Mouse (Mus musculus) heart, embryonic 10.5 days (tissue): ENCODE measurements around the gene Slc6a19. TPM values are rescaled to one million over a fixed set of nuclear protein-coding genes. Genes with fewer than 3 reads are reported as not detected.

Experiments
- DNase-seq: peaks from one replicate; pipeline ENCODE4 v3.0.0-alpha.2; 2017; ENCODE audit warnings: low spot score
- H3K27ac ChIP-seq: fragments of 300-500 bp; sonication (generic); 2 replicates; pipeline ENCODE4 v1.5.1; 2016; ENCODE audit warnings: mild to moderate bottlenecking
- H3K27me3 ChIP-seq: fragments of 300-500 bp; sonication (generic); 2 replicates; pipeline ENCODE4 v1.6.1; 2016; ENCODE audit warnings: mild to moderate bottlenecking; ENCODE audit not compliant: poor library complexity, insufficient read depth, severe bottlenecking
- H3K36me3 ChIP-seq: fragments of 300-500 bp; sonication (generic); 2 replicates; pipeline ENCODE4 v1.6.1; 2016; ENCODE audit warnings: mild to moderate bottlenecking, moderate library complexity
- H3K4me1 ChIP-seq: fragments of 300-500 bp; sonication (generic); 2 replicates; pipeline ENCODE4 v1.6.1; 2016; ENCODE audit warnings: mild to moderate bottlenecking
- H3K4me3 ChIP-seq: fragments of 300-500 bp; sonication (generic); 2 replicates; pipeline ENCODE4 v1.5.1; 2016; ENCODE audit warnings: mild to moderate bottlenecking, moderate library complexity
- H3K9me3 ChIP-seq: fragments of 300-500 bp; sonication (generic); 2 replicates; pipeline ENCODE4 v1.6.1; 2016; ENCODE audit warnings: mild to moderate bottlenecking, moderate library complexity
- WGBS: fragments of 180-500 bp; shearing (Covaris S2); methylation state at CpG from one replicate; pipeline ENCODE4 v1.1.7; 2016; 5-methylcytosine and 5-hydroxymethylcytosine counted together
- polyA plus RNA-seq: library from polyadenylated mRNA; unstranded; fragments of >200 nt; fragmentation: Nextera tagmentation; extraction: Ambion mirVana; gene quantifications from 2 replicates; pipeline ENCODE4 v1.2.1, GENCODE M21; 2016

Gene Slc6a19
- polyA plus RNA-seq, 1 experiment from 2014 or later = 0.06 TPM

GRCm38 (mm10) chr13:73732235-73732634 lies 27.6 kb upstream of the Slc6a19 start:
- H3K27me3 ChIP-seq = peaks cover 46% of the 10 kb centered on the region
- H3K4me1 ChIP-seq = peaks cover 19% of the 10 kb centered on the region
- H3K4me3 ChIP-seq = peak overlapping the region; percentile 63
- H3K36me3 ChIP-seq = no peaks in the 10 kb centered on the region
- H3K27ac ChIP-seq = 0 out of 2 replicates have a peak overlapping the region, but pooled peaks have one; percentile 71
- 65% methylated on average over 7 of the region's 7 CpGs for WGBS
- no peaks in the 10 kb centered on the region for H3K9me3 ChIP-seq
- no peak for DNase-seq

GRCm38 (mm10) chr13:73730913-73731312 lies 26.2 kb upstream of the Slc6a19 start:
- Histone ChIP-seq H3K27ac (no peak overlapping the region), H3K27me3 (peaks cover 44% of the 10 kb centered on the region), H3K4me3 (no peak overlapping the region), H3K4me1 (peaks cover 19% of the 10 kb centered on the region), H3K36me3 (no peaks in the 10 kb centered on the region), H3K9me3 (no peaks in the 10 kb centered on the region)
- no peak for DNase-seq
- 82% methylated on average over 1 of the region's 1 CpGs for WGBS

DNA sequence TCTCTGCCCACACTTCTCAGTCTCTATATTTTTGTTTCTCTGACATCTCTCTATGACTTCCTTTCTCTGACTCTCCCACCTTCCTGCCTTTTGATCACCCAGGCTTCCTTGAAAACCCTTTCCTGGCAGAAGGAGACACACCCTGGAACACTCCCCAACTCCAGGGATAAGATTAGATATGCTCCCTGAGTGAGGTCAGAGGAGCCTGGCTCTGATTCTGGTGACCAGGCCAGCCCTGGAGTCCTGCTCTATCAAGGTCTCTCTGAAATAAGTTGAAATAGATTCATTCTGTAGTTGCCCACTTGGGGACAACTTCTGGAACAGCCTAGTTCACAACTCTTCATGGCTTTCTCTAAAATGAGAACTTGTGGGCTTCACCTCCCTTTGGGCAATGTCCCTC lies 24.0 kb upstream of the Slc6a19 start:
- no peak for DNase-seq
- Histone ChIP-seq H3K4me3 (no peak overlapping the region), H3K27ac (no peak overlapping the region), H3K9me3 (no peaks in the 10 kb centered on the region), H3K36me3 (no peaks in the 10 kb centered on the region), H3K4me1 (peaks cover 19% of the 10 kb centered on the region), H3K27me3 (peaks cover 24% of the 10 kb centered on the region)

DNA sequence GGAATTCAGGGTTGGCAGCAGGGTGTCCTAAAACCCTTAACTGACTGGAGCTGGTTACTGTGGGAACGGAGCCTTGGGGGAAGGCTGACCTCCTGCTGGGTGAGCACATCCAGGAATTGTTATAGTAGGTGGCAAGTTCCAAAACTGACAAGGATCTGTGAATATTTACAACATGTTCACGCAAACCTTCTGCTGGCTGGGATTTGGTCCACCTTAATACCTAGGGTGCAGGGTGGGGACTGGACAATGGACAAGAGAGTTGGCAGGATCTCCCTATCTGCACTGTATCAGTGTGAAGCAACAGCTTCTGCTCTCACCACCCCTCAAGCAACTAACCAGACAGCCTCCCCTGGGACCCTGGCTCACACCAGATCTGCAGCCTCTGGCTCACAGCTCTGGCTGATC lies 23.0 kb upstream of the Slc6a19 start:
- Histone ChIP-seq H3K36me3 (no peaks in the 10 kb centered on the region), H3K4me1 (peaks cover 12% of the 10 kb centered on the region), H3K9me3 (no peaks in the 10 kb centered on the region), H3K27ac (no peak overlapping the region), H3K27me3 (peaks cover 14% of the 10 kb centered on the region), H3K4me3 (no peak overlapping the region)
- no peak for DNase-seq
- 23% methylated on average over 2 of the region's 2 CpGs for WGBS

DNA sequence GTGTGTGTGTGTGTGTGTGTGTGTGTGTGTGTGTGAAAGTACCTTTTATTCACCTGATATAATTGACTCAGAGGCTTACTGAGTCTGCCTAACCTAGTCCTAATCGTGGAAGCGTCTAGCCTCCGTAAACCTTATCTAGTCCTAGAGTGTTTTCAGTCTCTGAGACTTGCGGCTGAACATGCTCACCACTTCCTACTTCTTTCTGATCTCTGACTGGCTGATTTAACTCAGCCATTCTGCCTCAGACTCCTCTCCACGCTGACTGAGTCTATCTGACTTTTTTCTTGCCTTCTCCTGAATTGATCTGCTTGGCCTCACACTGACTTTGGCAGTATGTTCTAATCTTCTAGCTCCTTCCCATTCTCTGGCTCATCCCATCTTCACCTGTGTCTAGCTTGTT lies 20.6 kb upstream of the Slc6a19 start:
- Histone ChIP-seq H3K36me3 (no peaks in the 10 kb centered on the region), H3K9me3 (no peaks in the 10 kb centered on the region), H3K4me3 (no peak overlapping the region), H3K27me3 (peaks cover 3% of the 10 kb centered on the region; the same call in 1 of the 2 replicates), H3K27ac (no peak overlapping the region), H3K4me1 (peaks cover 6% of the 10 kb centered on the region)
- WGBS = 31% methylated on average over 5 of the region's 5 CpGs
- no peak for DNase-seq

GRCm38 (mm10) chr13:73723081-73723668 lies 18.5 kb upstream of the Slc6a19 start:
- no peak for DNase-seq
- 45% methylated on average over 8 of the region's 8 CpGs for WGBS
- Histone ChIP-seq H3K9me3 (no peaks in the 10 kb centered on the region), H3K36me3 (no peaks in the 10 kb centered on the region), H3K4me1 (no peaks in the 10 kb centered on the region), H3K27ac (no peak overlapping the region), H3K27me3 (0 out of 2 replicates have a peak, but pooled peaks cover 3% of the 10 kb centered on the region), H3K4me3 (no peak overlapping the region)

DNA sequence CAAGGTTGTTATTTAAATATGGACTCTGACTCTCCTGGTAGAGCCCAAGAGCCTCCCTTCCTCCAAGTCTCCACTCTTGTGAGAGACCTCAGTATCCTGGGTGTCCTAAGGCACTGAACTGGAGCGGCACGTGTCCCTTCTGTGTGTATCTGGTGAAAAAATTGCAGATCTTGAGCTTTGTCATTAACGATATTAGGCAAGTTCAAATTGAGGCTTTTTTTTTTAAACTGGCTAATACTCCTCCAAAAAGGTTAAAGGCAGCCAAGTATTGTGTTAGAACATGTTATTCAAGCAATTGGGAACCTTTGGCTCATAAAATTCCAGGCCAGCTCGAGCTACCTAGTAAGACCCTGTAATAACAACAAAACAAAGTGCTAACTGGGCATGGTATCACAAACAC lies 15.6 kb upstream of the Slc6a19 start:
- H3K4me3 ChIP-seq = no peak overlapping the region
- DNase-seq = no peak
- H3K4me1 ChIP-seq = no peaks in the 10 kb centered on the region
- 0 out of 2 replicates have a peak, but pooled peaks cover 3% of the 10 kb centered on the region for H3K27me3 ChIP-seq
- no peaks in the 10 kb centered on the region for H3K9me3 ChIP-seq
- WGBS = 80% methylated on average over 4 of the region's 4 CpGs
- no peaks in the 10 kb centered on the region for H3K36me3 ChIP-seq
- H3K27ac ChIP-seq = no peak overlapping the region

DNA sequence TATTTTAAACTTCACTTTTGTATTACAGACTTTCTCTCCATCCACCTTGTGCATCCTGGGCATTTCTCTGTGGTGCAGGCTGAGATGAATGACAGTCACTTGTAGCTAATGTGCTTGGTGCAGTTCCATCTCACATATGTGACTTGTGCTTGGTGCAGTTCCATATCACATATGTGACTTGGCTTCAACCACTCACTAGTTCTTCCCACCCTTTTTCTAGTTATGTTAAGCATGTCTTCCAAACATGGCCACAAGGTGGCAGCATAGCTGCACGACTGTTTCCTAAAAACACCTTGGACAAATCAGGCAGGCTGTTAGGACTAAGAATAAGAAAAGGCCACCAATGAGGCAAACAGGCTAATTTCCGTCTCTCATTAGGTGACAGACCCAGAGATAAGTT lies 13.6 kb upstream of the Slc6a19 start:
- H3K36me3 ChIP-seq = no peaks in the 10 kb centered on the region
- H3K4me1 ChIP-seq = no peaks in the 10 kb centered on the region
- H3K27ac ChIP-seq = no peak overlapping the region
- H3K9me3 ChIP-seq = no peaks in the 10 kb centered on the region
- WGBS = 3% methylated on average over 2 of the region's 2 CpGs
- 0 out of 2 replicates have a peak, but pooled peaks cover 6% of the 10 kb centered on the region for H3K27me3 ChIP-seq
- no peak overlapping the region for H3K4me3 ChIP-seq
- DNase-seq = peak; percentile 90

DNA sequence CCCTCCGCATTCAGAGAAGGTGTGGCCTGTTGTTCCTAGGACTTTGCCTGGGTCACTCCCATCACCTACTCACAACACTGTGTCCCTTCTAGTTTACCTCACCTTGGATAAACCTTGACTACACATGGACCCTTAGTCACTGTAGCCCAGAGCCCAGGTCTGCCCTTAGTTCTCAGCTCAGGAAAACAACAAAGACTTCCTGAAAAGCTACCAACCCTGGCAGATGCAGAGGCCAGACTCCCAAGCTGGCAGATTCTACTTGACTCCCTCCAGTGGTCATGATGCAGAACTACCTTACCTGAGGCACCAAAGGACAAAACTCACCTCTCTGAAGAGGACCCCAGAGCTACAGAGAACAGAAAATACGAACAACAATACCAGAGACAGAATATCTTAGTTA lies 9.4 kb upstream of the Slc6a19 start:
- WGBS = 66% methylated on average over 2 of the region's 2 CpGs

DNA sequence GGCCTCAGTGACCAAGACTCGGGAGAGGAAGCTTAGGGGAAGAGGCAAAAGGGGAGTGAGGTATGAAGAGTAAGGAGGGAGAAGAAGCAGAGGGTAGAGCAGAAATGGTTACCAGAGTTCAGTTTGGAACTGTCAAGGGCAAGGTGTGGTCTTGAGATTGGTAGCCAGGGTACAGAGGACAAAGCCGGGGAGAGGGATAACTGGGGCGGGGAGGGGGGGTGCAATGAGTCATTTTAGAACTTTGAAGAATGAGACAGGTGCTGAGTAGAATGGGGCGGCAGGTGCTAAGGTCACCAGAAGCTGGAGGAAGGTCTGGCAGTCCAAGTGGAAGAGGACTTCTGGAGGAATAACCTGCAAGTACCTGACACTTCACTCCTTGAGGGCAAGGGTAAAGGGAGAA lies 8.5 kb upstream of the Slc6a19 start:
- DNase-seq = no peak
- Histone ChIP-seq H3K27me3 (0 out of 2 replicates have a peak, but pooled peaks cover 3% of the 10 kb centered on the region), H3K4me3 (no peak overlapping the region), H3K27ac (no peak overlapping the region), H3K4me1 (no peaks in the 10 kb centered on the region), H3K9me3 (no peaks in the 10 kb centered on the region), H3K36me3 (no peaks in the 10 kb centered on the region)
- 71% methylated on average over 4 of the region's 4 CpGs for WGBS

More for the DNA sequence above, 9.4 kb upstream of the Slc6a19 start:
- H3K36me3 ChIP-seq = no peaks in the 10 kb centered on the region
- no peak overlapping the region for H3K4me3 ChIP-seq
- H3K4me1 ChIP-seq = no peaks in the 10 kb centered on the region
- H3K27me3 ChIP-seq = 0 out of 2 replicates have a peak, but pooled peaks cover 3% of the 10 kb centered on the region
- H3K27ac ChIP-seq = no peak overlapping the region
- DNase-seq = no peak
- H3K9me3 ChIP-seq = no peaks in the 10 kb centered on the region

DNA sequence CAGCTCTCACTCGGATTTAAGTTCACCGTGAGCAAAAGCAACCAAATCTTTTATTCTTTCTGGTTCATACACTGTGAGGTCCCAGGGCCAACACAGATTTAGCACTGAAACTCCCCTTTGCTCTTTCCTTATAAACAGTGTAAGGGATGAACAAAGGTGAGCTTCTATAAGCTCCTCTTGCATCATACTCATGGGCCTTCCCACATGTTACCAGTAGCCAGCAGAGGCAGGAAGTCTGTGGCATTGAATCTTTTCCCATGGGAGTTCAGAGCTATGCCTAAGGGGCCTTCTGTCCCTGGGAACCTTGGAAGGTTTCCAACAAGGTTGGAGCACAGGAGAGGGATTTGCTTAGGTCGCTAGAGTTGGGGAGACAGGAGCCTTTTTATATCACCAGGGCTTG lies 7.6 kb upstream of the Slc6a19 start:
- no peak for DNase-seq
- H3K36me3 ChIP-seq = no peaks in the 10 kb centered on the region
- no peak overlapping the region for H3K4me3 ChIP-seq
- no peaks in the 10 kb centered on the region for H3K9me3 ChIP-seq
- no peaks in the 10 kb centered on the region for H3K4me1 ChIP-seq
- no peak overlapping the region for H3K27ac ChIP-seq
- H3K27me3 ChIP-seq = 0 out of 2 replicates have a peak, but pooled peaks cover 3% of the 10 kb centered on the region
- WGBS = 76% methylated on average over 3 of the region's 3 CpGs

DNA sequence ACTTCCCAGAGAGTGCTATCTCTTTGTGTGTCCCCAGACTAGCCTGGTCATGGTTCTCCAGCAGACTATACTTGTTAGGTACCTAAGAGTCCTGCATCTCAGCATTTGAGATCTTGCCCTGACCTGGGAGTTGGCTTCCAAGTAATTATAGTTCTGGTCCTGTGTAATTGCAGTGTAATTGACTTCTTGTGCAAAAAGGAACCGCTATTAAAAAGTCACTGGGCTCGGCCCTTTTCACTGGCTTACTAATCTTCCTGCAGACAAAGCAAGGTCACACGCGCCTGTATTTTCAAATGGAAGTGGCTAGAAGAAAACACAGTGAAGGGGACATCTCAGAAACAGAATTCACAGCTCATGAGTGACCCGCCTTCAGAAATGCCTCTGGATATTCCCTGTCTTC lies 7.1 kb upstream of the Slc6a19 start:
- H3K9me3 ChIP-seq = no peaks in the 10 kb centered on the region
- no peak for DNase-seq
- no peak overlapping the region for H3K27ac ChIP-seq
- 0 out of 2 replicates have a peak, but pooled peaks cover 3% of the 10 kb centered on the region for H3K27me3 ChIP-seq
- H3K4me1 ChIP-seq = no peaks in the 10 kb centered on the region
- no peaks in the 10 kb centered on the region for H3K36me3 ChIP-seq
- no peak overlapping the region for H3K4me3 ChIP-seq
- WGBS = 80% methylated on average over 5 of the region's 5 CpGs

- no peaks in the 10 kb centered on the region for H3K36me3 ChIP-seq
- H3K4me3 ChIP-seq = no peak overlapping the region
- H3K4me1 ChIP-seq = no peaks in the 10 kb centered on the region
- no peak for DNase-seq
- H3K9me3 ChIP-seq = no peaks in the 10 kb centered on the region
- H3K27ac ChIP-seq = no peak overlapping the region
- WGBS = 90% methylated on average over 5 of the region's 5 CpGs
- 0 out of 2 replicates have a peak, but pooled peaks cover 3% of the 10 kb centered on the region for H3K27me3 ChIP-seq
Observed at GRCm38 (mm10) chr13:73711221-73711620, 6.6 kb upstream of the Slc6a19 start.

DNA sequence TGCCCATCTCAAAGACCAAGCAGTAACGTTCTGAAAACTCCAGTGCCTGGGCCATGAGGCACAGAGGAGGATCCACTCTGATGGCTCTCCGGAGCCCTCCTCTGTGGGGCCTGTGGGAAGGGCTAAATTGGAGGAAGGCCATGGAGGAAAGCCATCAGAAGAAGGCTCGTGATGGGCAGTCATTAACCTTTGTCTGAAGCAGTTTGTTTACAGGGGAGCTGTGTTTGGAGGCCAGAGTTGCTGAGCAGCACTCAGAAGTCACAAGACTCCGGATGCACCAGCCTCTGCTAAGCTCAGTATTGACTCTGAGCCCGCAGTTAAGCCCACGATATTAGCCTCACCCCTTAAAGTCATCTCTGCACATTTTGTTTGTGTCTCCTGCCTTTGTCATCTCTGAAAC lies 4.8 kb upstream of the Slc6a19 start:
- 70% methylated on average over 6 of the region's 6 CpGs for WGBS
- no peaks in the 10 kb centered on the region for H3K4me1 ChIP-seq
- DNase-seq = no peak
- H3K9me3 ChIP-seq = no peaks in the 10 kb centered on the region
- H3K27me3 ChIP-seq = 0 out of 2 replicates have a peak, but pooled peaks cover 3% of the 10 kb centered on the region
- no peak overlapping the region for H3K27ac ChIP-seq
- H3K4me3 ChIP-seq = no peak overlapping the region
- no peaks in the 10 kb centered on the region for H3K36me3 ChIP-seq
